Mouse (Mus musculus): ENCODE measurements around the gene Eaf2.

The Eaf2 gene

DNA sequence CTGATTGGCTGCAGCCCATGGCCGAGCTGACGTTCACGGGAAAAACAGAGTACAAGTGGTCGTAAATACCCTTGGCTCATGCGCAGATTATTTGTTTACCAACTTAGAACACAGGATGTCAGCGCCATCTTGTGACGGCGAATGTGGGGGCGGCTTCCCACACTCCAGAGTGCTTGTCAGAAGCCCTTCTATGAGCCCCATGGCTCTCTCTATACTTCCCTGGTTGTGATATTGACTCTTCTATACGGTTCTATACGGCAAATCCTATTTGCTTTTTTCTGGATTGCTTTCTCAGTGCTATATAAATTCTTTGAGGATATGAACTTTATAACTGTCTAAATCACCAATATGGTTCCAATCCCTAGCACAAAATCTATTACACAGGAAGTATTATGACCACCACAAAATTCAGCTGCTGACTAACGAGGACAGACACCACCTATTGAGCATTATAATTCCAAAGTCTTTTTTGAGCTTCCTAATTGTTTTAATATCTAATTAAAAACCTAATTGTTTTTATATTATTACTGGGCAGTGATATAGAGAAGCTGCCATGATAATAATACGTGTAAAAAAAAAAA is 104.5 kb downstream of the Eaf2 start:
- no peak for DNase-seq (ENCODE audit: low spot score in 2 of 2)

DNA sequence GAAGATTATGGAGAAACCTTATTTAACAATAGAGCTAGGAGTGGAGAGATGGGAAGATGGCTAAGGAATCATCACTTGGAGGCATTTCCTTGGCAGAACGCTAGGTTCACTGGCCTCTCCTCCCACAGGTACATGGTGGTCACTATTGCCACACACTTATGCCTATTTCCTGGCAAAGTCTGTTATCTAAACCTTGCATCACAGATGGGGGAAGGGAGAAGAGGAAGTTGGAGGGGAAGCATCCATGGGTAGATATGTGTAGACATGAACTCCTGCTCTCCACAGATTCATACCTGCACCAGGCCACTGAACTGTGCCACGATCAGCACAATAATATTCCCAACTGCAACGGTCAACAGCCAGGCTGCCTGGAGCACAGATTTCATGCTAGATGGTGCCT is 122.8 kb downstream of the Eaf2 start:
- no peak for DNase-seq (ENCODE audit: low spot score in 2 of 2)

DNA sequence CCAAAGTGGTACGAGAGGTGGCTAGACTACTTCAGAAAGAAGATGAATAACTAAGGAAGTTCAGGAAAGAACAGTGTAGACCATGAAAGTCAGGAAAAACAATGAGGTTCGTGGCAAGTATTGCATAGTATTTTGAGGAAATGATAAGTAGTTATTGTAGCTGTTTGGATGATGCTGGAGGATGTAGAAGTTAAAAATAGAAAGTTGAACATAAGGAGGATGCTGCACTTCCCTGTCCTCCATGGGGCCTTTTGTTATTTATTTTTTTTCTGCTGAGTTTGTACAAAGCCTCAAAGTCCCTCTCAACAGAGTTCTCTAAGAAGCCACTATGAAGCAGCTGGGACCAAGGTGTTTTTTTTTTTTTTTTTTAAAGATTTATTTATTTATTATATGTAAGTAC is 127.0 kb downstream of the Eaf2 start:
- no peak for DNase-seq (ENCODE audit: low spot score in 2 of 2)

DNA sequence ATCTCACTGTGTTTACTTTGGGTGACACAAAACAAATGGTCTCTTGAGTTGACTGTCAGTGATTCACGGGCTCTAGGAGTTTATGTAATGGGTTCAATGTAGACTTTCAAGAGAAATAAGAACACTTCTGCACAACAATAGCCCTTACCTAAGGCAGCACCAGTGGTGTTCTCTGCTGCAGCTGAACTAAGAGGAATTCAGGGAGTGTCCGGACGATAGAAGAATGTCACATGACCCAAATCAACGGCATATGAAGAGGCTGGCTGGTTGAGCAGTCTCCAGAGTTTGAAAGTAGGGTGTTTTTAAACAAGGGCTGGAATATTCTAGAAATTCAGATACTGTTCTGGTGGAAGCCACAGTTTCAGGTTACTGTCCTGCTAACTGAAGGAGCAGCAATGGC is 127.7 kb downstream of the Eaf2 start:
- no peak for DNase-seq (ENCODE audit: low spot score in 2 of 2)

DNA sequence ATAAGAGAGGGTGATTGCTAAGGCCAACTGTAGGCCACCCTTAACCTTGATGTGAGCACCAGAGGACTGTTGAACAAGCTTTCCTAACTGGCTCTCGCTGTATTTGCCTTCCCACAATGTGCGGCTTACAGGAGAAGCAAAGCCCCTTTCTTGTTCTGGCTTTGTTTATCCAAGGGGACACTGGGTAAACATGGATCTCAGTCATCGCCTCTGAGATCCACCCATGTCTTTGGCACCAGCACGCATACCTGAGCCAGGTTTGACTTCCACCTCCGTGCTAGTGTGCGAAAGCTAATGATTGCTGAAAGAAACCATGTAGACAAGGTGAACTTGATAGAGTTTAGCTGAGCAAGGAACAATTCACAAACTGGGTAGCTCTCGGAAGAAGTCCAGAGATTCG is 131.2 kb downstream of the Eaf2 start:
- DNase-seq (ENCODE audit: low spot score in 2 of 2) = no peak

Measured in frontal cortex, postnatal 25 days (tissue).